Mouse (Mus musculus) midbrain, embryonic 10.5 days (tissue): ENCODE measurements around the gene Sumo3. TPM values are rescaled to one million over a fixed set of nuclear protein-coding genes. Genes with fewer than 3 reads are reported as not detected.

Source experiments
- microRNA counts: library from miRNA; unstranded; fragments of <30 nt; microRNA quantifications from one replicate; lab custom pipeline; 2017
- microRNA-seq: library from miRNA; unstranded; fragments of <30 nt; microRNA quantifications from one replicate; pipeline ENCODE4, GENCODE M21; 2017
- polyA plus RNA-seq: library from polyadenylated mRNA; unstranded; fragments of >200 nt; fragmentation: Nextera tagmentation; extraction: Ambion mirVana; gene quantifications from 2 replicates; pipeline ENCODE4 v1.2.1, GENCODE M21; 2016

The Sumo3 gene
- polyA plus RNA-seq, 1 experiment from 2014 or later = 403 TPM

MicroRNAs within 50 kb of the gene (microRNA counts, 519-probe panel; counts per million panel counts)
- microRNA mmu-miR-1930 (lab: Ali Mortazavi, UCI) = not detected

Small RNAs within 50 kb of the gene (microRNA-seq; reads per million reads assigned to microRNA genes)
- gene Mir1930 = 25.1 reads per million, percentile 33 among the genes with 10 or more reads in this experiment

Other genes starting within 250 kb of the Sumo3 start
- gene Adarb1, start 187.8 kb upstream of the Sumo3 start, polyA plus RNA-seq = 6.0 and 6.1 TPM in 2 replicates
- 42.3 and 45.2 TPM in 2 replicates for gene Fam207a, start 90.3 kb upstream of the Sumo3 start, polyA plus RNA-seq
- 0.84 and 1.2 TPM in 2 replicates for gene Itgb2, start 75.8 kb upstream of the Sumo3 start, polyA plus RNA-seq
- 67.0 and 69.9 TPM in 2 replicates for gene Pttg1ip, start 24.4 kb upstream of the Sumo3 start, polyA plus RNA-seq
- gene Gm49325, start 100 bp downstream of the Sumo3 start, polyA plus RNA-seq = 2.2 and 2.4 TPM in 2 replicates
- gene Ube2g2, start 16.2 kb downstream of the Sumo3 start, polyA plus RNA-seq = 104 and 107 TPM in 2 replicates
- 0.84 and 0.97 TPM in 2 replicates for gene Tspear, start 80.5 kb downstream of the Sumo3 start, polyA plus RNA-seq
- gene Gm19402, start 84.7 kb downstream of the Sumo3 start, polyA plus RNA-seq = not detected in 2 replicates
- not detected in 2 replicates for gene Gm9508, start 91.1 kb downstream of the Sumo3 start, polyA plus RNA-seq
- gene Gm10272, start 100.5 kb downstream of the Sumo3 start, polyA plus RNA-seq = not detected in 2 replicates
- gene Gm10024, start 105.4 kb downstream of the Sumo3 start, polyA plus RNA-seq = not detected in 2 replicates
- not detected in 2 replicates for gene Gm10142, start 109.7 kb downstream of the Sumo3 start, polyA plus RNA-seq
- not detected in 2 replicates for gene Krtap12-1, start 114.5 kb downstream of the Sumo3 start, polyA plus RNA-seq
- not detected in 2 replicates for gene Gm10100, start 120.4 kb downstream of the Sumo3 start, polyA plus RNA-seq
- gene Gm18596, start 136.5 kb downstream of the Sumo3 start, polyA plus RNA-seq = not detected in 2 replicates
- gene Gm9736, start 145.3 kb downstream of the Sumo3 start, polyA plus RNA-seq = not detected in 2 replicates
- gene Gm3233, start 153.6 kb downstream of the Sumo3 start, polyA plus RNA-seq = not detected in 2 replicates
- not detected in 2 replicates for gene Gm3238, start 165.2 kb downstream of the Sumo3 start, polyA plus RNA-seq
- not detected in 2 replicates for gene Gm7138, start 170.8 kb downstream of the Sumo3 start, polyA plus RNA-seq
- not detected in 2 replicates for gene Gm3250, start 176.4 kb downstream of the Sumo3 start, polyA plus RNA-seq
- not detected in 2 replicates for gene Gm7137, start 182.1 kb downstream of the Sumo3 start, polyA plus RNA-seq
- gene Gm9639, start 189.0 kb downstream of the Sumo3 start, polyA plus RNA-seq = not detected in 2 replicates
- not detected in 2 replicates for gene Gm19668, start 193.0 kb downstream of the Sumo3 start, polyA plus RNA-seq
- gene Gm9507, start 205.7 kb downstream of the Sumo3 start, polyA plus RNA-seq = not detected in 2 replicates
- not detected in 2 replicates for gene Gm2696, start 208.6 kb downstream of the Sumo3 start, polyA plus RNA-seq
- not detected in 2 replicates for gene Krtap10-4, start 221.0 kb downstream of the Sumo3 start, polyA plus RNA-seq
- gene Krtap10-10, start 229.8 kb downstream of the Sumo3 start, polyA plus RNA-seq = not detected in 2 replicates
- gene Gm36176, start 240.7 kb downstream of the Sumo3 start, polyA plus RNA-seq = not detected in 2 replicates
- not detected in 2 replicates for gene Gm10318, start 246.8 kb downstream of the Sumo3 start, polyA plus RNA-seq